Comparison of ENCODE assay signal across 26 mouse cellular contexts in genomic region chr2:142286761-142287160, GRCm38 (mm10).
DNase-seq lines count a peak whose midpoint lies in the region; ATAC-seq and TF ChIP-seq lines count a peak whose summit lies in the region.
"Had no signal": no experiment of that assay in that cellular context is flagged by ENCODE, and none has a peak within 500 bp of the region (broad histone marks: within the 10 kb centered on the region; RNA-seq: fewer than 3 reads in every experiment).

No protein-coding gene starts in this region.

- H3K27ac ChIP-seq in cerebellum, adult 2 months (ENCODE audit: insufficient read depth, low read length) = no peak overlapping the region
- no peak overlapping the region for H3K27ac ChIP-seq in liver, postnatal 0 days (ENCODE audit: low read depth)
- H3K27ac ChIP-seq: embryonic facial prominence, embryonic 15.5 days; forebrain, embryonic 10.5 days; gastrocnemius, adult 2 months; heart, embryonic 10.5 days; hindbrain, embryonic 12.5 days had no signal

- no peaks in the 10 kb centered on the region for H3K36me3 ChIP-seq in liver, postnatal 0 days (replicated peaks; ENCODE audit: insufficient read depth, low read length)
- H3K36me3 ChIP-seq: embryonic facial prominence, embryonic 15.5 days; forebrain, embryonic 10.5 days; G1E; heart, embryonic 10.5 days; hindbrain, embryonic 12.5 days had no signal

- H3K9ac ChIP-seq in liver, postnatal 0 days (replicated peaks) = no peak overlapping the region
- H3K9ac ChIP-seq: embryonic facial prominence, embryonic 15.5 days; hindbrain, embryonic 12.5 days had no signal

- no peak overlapping the region for H3K4me2 ChIP-seq in liver, postnatal 0 days (ENCODE audit: low read depth, low read length)
- H3K4me2 ChIP-seq: embryonic facial prominence, embryonic 15.5 days; hindbrain, embryonic 12.5 days had no signal

- no peaks in the 10 kb centered on the region for H3K9me3 ChIP-seq in liver, postnatal 0 days (ENCODE audit: low read length)
- H3K9me3 ChIP-seq: embryonic facial prominence, embryonic 15.5 days; forebrain, embryonic 10.5 days; heart, embryonic 10.5 days; hindbrain, embryonic 12.5 days had no signal

- no peak for DNase-seq in cerebellum, postnatal 4 days (ENCODE audit: low spot score in 2 of 2)
- peak; percentile 54 to 90 for DNase-seq in cerebellum, adult 2 months
- DNase-seq in cerebellum, postnatal 10 days = peak; percentile 82 to 84
- no peak for DNase-seq in urinary bladder, postnatal 4 days (ENCODE audit: low spot score in 2 of 2)
- DNase-seq in liver, postnatal 0 days = no peak
- DNase-seq in heart, adult 11 months = no peak
- DNase-seq: adrenal gland, postnatal 14 days; B cell, adult 2 months; embryo, embryonic 11 days; gastrocnemius, adult 2 months; gastrocnemius, postnatal 25 days; heart, adult 18-20 months; heart, postnatal 10 days; heart, postnatal 4 days had no signal

- no peak for TF ChIP-seq POLR2A in cerebellum, adult 2 months (IDR thresholded peaks at IDR 0.05; ENCODE audit: borderline replicate concordance, insufficient read depth, low read length)

- WGBS in cerebellum, adult 2 months = 8% methylated on average over 1 of the region's 1 CpGs
- WGBS in liver, postnatal 0 days (ENCODE audit: insufficient replicate concordance) = 33% methylated on average over 1 of the region's 1 CpGs

- peak; percentile 99 for ATAC-seq in cerebellum, adult (ENCODE audit: insufficient number of reproducible peaks, low FRiP score, low TSS enrichment)
- no peak for ATAC-seq in liver, postnatal 0 days
- ATAC-seq: CD4-positive, CD25-positive, alpha-beta regulatory T cell, adult 4 months; forebrain, embryonic 14.5 days; hindbrain, embryonic 16.5 days; inflammation-experienced regulatory T-cells, adult 6 months; intestine, postnatal 0 days had no signal

- no peaks in the 10 kb centered on the region for H3K27me3 ChIP-seq in cerebellum, adult 2 months (ENCODE audit: control insufficient read depth, insufficient read depth, low read length)
- H3K27me3 ChIP-seq in liver, postnatal 0 days (ENCODE audit: insufficient read depth, low read length) = no peaks in the 10 kb centered on the region
- H3K27me3 ChIP-seq: embryonic facial prominence, embryonic 15.5 days; hindbrain, embryonic 12.5 days had no signal

- TF ChIP-seq EP300 in liver, postnatal 0 days (IDR thresholded peaks at IDR 0.05; ENCODE audit: low read depth) = no peak

- no peaks in the 10 kb centered on the region; the same call in 1 of the 2 replicates for H3K4me1 ChIP-seq in cerebellum, adult 2 months (ENCODE audit: control insufficient read depth, insufficient read depth, low read length)
- H3K4me1 ChIP-seq in liver, postnatal 0 days (ENCODE audit: insufficient read depth) = no peaks in the 10 kb centered on the region
- H3K4me1 ChIP-seq: embryonic facial prominence, embryonic 15.5 days; forebrain, embryonic 10.5 days; heart, embryonic 10.5 days; hindbrain, embryonic 12.5 days had no signal

- H3K4me3 ChIP-seq in cerebellum, adult 2 months (replicated peaks; ENCODE audit: insufficient read depth, low read depth, low read length) = no peak overlapping the region
- no peak overlapping the region for H3K4me3 ChIP-seq in liver, postnatal 0 days (ENCODE audit: low read depth, low read length)
- H3K4me3 ChIP-seq: embryonic facial prominence, embryonic 15.5 days; erythroblast, embryonic 14.5 days; forebrain, embryonic 10.5 days; gastrocnemius, adult 2 months; heart, embryonic 10.5 days; hindbrain, embryonic 12.5 days had no signal

- no peak for TF ChIP-seq CTCF in cerebellum, adult 2 months (IDR thresholded peaks at IDR 0.05; ENCODE audit: borderline replicate concordance, insufficient read depth, low read depth, low read length)
- no peak for TF ChIP-seq CTCF in liver, postnatal 0 days (IDR thresholded peaks at IDR 0.05; ENCODE audit: low read depth)

Comparison
In these comparisons a context has a peak if more than half of its experiments do, and no peak if none do; other contexts are left out.
1. DNase-seq: peak in cerebellum, adult 2 months (2 of 2) and cerebellum, postnatal 10 days (2 of 2); none in cerebellum, postnatal 4 days (0 of 2), urinary bladder, postnatal 4 days (0 of 2), liver, postnatal 0 days (single experiment) and heart, adult 11 months (single experiment).